Mouse (Mus musculus): ENCODE data around the gene Cux2.
"Not testable (repeated sequence)": the region's sequence is repeated elsewhere in the genome, so short reads cannot be mapped to it uniquely, and the experiment has no call there.

The Cux2 gene

DNA sequence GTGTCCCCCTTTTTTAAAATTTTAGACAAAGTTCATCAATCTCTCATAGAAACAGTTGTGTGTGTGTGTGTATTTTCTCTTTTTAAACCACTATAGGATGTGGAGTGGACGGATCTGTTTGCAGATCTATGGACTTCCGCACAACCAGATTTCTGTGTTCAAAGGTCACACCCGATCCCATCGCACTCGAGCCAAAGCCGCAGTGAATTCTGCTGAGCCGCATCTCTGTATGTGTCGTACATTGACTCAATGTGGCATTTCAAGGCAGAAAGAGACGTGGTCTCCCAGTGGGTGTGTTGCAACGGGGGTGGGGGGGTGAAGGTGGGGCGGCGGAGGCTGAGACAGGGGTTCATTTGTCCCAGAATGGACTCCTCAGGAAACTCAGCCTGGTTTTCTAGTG lies 191.5 kb downstream of the Cux2 start:
- DNase-seq = no peak

DNA sequence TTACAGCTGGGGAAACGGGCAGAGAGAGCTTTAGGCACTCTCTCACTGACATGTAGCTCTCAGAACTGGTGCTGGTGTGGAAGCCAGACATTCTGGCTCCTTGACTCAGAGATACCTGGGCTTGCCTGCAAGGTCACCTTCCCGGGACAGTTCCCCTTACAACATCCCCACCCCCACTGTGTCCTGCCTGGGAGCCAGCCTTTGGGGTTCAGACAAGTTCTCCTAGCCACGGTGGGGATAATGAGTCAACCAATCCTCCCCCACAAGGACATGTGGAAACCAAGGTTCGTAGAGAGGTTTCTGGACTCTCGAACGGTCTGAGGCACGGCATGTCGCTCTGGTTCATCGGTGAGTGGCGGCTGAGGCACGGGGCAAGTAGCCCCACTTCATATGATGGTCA lies 193.2 kb downstream of the Cux2 start:
- no peak for DNase-seq

DNA sequence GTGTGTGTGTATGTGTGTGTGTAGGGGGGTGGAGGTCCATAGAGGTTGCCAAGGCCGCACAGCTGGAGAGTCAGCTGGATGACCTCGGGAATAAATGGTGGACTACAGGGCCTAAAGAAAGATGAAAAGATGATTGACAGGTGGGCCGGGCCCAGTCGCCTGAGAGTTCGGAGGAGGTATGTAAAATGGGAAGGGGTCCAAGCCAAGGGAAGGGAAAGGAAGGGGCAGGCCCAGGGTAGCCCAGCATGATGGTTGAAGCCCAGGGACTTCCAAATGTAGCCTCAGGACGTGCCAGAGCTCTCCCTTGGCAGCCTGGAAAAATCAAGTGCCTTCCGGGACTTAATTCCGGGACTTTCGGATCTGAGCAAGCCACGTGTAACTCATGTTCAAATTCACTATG lies 195.1 kb downstream of the Cux2 start:
- DNase-seq = no peak

DNA sequence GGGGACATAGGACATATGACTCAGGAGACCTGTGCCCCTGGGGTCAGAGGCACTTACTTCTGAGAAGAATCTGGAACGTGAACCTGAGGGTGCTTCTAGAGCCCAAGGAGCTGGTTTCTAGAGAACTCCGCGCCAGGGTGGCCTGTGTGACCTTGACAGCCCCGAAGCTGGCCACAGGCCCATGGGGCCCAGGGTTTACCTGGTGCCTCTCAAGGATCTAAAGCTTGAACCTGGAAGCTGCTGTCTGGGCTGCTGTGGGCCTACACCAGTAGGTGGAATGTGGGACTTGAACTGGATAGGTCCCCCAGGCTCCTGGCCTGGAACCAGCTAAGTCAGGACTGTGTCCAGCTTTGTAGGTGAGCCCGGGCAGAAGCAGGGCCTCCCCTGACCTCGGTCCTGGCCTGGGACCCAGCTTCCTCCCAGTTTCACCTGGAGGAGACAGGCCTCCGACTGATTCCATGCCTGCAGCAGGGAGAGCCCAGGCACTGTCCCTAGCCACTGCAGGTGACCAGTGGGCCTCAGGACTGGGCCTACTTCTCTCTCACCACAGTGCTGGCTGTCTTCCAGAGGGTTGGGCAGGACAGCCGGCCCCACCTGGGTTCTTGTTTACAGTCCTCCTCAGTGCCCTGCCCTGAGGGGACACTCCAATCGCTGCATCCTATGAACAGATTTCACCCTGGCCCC lies 196.4 kb downstream of the Cux2 start:
- no peak for DNase-seq

DNA sequence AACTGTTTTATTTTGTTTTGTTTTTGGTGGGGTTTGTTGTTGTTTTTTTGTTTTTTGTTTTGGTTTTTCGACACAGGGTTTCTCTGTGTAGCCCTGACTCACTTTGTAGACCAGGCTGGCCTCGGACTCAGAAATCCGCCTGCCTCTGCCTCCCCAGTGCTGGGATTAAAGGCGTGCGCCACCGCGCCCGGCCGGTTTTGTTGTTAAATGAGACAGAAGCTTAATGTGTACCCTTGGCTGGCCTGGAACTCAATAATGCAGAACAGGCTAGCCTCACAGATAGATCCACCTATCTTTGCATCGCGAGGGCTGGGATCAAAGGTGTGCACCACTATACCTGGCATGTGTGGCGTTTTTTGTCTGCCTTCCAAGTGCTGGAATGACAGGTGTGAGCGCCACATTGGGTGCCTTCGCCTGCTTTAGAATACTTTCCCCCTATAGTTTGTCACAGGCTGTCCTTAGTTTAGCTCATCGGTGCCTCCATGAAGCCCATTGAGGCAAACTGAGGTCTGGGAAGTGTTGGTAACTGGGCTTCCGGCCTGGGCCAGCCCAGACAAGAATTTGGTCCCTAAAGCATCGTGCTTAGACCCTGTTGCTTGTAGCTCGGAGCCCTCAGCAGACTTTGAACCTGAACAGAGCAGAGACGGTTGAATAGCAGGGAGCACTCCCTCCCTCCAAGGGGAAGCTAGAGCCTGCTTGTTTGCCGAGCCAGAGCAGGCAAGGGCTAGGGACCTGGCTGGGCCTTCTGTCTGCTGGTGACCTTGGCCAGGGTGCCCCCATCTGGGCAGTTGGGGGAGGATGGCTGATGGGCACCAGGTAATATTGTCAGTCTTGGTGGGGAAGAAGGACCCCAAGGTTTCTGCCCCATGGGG lies 200.2 kb downstream of the Cux2 start:
- no peak for DNase-seq

DNA sequence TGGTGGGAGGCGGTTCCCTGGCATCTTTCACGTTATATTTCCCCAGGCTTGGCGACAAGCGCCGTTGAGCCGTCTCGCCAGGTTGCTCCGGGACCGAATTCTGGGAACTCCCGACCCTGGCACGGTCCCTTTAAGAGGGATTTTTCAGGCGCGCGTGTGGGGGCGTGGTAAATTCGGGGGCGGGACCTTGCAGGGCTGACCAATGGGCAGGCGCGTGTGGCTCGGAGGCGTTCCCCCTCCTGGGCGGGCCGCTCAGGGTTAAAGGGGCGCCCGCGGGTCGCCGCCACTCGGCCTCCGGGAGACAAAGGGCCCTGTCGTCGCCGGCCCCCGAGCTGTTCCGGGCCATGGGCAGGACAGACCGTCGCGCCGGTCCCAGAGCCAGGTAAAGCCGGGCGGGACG lies 201.2 kb downstream of the Cux2 start, which contains the start of gene Pheta1:
Pheta1 (plus strand) TSS at position 242 of the 400 bp plus-strand sequence.
- peak; percentile 95 for DNase-seq

DNA sequence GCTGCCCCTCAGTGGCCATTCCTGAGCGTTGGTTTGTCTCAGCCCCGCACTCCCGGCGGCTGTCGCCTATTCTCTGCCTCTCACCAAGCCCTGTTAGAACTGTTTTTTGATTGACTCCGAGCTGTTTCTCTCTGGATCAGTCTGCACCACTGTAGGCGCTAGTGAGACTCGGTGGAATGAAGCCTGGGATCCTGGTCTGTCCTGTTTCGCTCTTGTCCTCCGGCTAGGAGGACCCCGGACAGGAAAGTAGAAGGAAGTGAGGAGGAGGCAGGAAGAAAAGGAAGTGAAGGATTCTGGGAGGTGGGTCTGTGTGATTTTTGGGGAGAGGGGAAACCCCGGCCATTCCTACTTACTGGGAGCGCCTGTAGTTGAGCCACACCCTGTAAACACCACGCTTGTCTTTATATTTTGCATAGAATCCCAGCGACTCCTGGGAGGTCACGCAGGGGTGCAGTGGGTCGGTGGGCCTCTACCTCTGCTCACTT lies 201.8 kb downstream of the Cux2 start:
- DNase-seq = peak; percentile 74

DNA sequence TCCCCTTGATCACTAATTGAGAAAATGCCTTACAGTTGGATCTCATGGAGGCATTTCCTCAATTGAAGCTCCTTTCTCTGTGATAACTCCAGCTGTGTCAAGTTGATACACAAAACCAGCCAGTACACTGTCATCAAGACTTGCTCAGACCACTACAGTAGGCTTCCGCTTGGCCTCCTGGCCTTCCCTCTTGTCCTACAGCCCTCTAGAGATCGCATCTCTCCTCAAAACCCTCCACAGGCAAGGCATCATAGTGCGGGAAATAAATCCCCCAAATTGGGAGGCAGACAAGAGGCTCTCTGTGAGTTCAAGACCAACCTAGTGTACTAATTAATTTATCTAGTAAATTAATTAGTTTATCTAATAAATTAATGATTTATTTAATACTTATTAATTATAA lies 202.6 kb downstream of the Cux2 start:
- DNase-seq = not testable (repeated sequence)

DNA sequence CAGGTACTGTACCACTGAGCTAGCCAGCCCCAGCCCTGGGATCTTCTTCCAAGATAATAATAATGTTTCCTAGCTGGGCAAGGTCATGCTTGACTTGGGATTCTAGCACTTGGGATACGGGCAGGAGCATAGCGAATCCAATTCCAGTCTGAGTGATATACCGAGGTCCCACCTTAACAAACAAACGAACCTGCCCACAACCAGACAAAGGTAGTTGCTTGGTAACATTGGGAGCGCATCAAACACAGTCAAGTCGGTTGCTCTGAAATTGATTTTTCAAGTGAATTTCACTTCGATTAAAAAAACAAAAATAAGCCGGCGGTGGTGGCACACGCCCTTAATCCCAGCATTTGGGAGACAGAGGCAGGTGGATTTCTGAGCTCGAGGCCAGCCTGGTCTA lies 203.6 kb downstream of the Cux2 start:
- no peak for DNase-seq

DNA sequence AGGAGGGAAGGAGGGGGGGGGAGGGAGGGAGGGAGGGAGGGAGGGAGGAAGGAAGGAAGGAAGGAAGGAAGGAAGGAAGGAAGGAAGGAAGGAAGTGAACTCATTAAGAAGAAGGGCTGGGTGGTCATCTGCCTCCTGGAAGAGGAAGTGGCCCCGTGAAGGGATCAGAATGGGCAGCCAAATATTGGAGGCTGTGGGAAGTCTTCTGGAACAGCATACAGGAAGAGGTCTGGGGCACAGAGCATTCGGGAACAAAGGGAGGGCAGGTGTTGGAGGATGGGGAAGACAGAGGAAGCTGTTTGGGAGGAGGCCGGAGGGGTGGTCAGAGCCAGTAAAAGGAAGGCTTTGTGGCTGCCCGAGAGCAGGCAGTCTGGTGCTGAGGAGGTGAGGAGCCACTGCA lies 204.5 kb downstream of the Cux2 start:
- no peak for DNase-seq

DNA sequence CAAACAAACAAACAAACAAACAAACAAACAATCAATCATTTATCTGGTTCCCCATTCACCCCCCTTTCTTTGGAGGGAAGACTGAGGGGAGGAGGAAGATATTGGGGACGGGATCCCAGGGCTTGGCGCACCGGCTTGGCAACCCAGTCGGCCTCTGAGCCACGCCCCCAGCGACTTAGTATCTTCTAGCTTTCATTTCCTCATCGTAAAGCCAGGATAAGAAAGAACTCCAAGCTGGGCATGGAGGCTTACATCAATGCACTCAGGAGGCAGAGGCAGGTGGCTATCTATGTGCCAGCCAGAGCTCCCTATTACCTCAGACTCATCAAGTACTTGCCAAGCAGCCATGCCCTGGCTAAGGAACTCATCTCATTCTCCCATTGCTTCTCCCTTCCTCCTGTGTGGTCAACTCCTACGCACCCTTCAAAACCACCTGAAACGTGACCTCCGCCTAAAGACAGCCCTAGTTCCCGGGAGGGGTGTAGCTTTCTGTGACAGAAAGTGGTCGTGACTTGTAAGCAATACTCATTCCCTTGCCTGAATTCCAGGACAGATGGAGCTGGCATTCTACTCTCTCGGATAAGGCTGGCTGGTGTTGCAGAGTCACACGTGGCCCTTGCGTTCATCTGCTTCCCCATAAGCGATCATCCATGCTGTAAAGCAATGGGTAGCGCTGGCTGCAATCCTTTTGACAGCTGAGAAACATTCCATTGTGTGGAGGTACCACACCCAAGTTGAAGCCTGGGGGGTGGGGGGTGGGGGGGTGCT lies 206.6 kb downstream of the Cux2 start:
- no peak for DNase-seq

DNA sequence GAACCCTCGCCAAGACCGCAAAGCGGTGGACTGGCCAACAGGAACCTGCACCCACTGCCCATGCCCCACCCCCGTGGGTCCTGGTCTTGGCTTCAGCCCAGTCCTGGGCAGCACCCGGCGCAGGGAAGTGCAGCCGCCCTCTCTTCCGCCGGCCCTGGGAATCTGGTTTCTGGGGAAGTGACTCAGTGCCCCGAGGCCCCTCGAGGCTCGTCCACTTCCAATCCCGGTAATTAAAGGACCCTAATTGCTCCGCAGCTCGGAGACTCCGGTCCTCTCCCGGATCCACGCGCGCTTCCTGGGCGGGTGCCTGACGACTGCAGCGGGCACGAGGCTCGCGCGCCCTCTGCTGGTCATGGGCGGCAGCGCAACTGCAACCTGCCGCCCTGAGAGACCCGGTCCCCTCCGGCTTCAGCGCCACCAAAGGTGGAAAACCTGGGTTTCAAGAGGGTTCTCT lies 207.2 kb downstream of the Cux2 start:
- peak; percentile 89 for DNase-seq

DNA sequence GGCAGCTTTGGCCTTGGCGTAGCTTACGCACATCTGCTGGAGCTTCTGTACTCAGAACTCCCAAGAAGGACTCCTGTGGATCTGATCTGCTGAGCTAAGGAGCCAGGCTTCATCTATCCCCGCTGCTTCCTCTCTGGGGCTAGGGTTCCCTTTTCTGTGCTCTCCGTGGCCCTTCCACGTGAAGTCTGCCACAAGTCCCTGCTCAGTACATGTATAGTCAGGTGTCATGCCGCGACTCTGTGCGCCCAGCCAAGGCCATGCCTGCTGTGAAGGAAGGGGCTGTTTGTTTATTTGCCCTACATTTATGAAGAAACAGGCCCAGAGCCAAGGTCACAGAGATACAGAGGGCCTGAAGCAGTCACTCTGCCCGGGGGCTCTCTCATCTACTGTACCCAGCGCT lies 207.9 kb downstream of the Cux2 start:
- DNase-seq = no peak

DNA sequence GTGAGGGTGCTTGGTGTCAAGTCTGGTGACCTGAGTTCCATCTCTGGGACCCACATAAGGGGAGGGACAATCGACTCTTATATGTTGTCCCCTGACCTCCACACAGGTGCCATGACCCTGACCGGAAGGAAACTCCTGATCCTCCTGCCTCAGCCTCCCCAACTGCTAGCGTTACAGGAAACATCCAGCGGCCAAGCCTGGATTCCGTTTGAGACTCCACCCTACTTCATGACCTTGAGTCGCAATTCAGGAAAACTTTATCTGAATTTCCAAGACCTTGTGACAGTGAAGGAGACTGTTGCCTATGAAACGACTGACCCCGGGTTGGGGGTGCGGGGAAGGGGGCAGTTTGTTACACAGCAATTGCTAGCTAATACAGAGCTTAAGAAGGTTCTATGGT lies 208.4 kb downstream of the Cux2 start:
- no peak for DNase-seq

DNA sequence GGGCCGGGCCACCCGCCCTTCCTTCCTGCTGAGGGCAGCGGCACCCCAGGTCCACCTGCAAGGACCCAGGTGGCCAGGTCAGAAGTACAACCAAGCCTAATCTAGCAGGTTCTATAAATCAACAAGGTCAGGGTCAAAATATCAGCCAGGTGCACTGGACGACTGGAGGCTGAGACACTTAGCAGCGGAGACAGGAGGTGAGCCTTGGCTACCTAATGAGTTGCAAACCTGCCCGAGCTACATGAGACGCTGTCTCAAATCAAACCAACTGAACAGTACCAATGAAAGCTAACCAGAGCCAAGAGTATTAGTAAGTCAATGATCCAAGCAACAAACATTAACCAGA lies 210.8 kb downstream of the Cux2 start:
- DNase-seq = no peak

DNA sequence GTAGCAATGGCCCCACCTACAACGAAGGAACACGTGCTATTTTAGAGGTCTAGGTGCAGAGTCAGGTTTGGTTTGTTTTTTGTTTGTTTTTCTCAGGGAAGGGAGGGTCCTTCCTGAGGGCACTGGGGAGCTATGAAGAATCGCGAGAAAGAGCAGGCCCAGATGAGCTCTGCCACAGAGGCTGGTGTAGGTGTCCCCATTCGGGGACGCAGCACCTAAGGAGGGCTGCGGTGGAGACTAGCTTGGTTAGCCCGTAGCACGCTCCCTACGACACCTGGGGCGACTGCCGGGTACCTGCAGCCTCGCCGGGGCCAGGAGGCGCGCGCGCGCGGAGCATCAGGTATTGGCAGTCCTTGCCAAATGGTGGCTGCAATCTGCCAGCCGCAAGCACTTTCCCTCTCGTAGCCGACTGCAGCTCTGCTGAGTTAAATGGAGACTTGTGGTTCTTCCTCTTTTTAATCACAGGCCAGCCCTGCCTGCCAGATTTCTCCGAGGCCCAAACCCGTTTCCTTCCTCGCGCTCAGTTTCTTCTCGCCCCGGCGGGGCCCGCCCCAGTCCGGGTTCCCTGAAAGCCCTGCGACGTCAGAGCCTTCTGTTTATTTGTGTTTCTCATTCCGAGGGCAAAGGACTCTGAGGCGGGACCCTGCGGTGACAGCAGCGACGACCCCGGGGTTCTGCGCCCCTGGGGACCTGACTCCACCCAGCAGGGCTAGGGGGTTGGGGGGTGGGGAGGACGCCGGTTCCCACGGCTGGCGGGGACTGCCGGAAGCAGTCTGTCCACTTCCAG lies 211.4 kb downstream of the Cux2 start:
- peak; percentile 41 for DNase-seq

DNA sequence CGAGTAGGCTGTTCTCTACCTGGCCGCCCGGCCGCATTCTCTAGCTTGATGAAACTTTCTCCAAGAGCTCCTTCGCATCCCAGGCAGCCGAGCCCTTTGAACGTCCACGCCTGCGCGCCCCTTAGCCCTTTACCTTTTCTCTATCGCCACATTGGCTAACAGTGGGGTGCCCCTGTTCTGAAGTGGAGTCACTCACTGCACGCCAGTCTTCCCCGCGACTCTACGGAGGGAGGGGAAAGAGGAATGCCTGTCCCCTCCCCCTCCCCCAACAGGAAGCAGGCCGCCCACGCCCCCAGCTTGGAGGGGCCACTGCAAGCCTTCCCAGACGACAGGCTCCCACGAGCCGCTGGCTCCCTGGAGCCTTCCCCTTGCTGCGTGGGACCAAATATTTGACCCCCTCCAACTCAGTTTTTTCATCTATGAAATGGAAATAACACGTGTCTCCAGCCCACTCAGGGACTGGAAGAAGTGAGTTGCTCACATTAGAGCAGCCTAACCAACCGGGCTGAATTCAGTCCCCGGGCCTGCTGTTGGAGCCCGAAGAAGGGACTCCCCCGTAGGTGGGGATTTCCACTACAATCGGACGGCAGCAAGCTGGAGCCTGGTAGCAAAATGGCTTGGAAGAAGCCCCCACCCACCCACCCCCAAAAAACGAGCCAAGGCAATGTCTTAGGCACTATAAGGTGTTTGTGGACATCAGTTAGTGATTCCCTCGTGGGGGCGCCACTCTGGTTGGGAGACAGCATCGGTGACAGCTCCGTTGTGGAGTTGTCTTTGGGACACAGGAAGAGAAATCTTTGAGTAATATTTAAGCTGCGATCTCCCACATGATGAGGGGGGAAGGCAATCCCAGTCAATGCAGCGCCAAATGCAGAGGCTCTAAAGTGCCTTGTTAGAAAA lies 212.2 kb downstream of the Cux2 start, which contains the start of gene Sh2b3:
Sh2b3 (minus strand) TSS at position 206 of the 900 bp plus-strand sequence.
- DNase-seq = no peak

DNA sequence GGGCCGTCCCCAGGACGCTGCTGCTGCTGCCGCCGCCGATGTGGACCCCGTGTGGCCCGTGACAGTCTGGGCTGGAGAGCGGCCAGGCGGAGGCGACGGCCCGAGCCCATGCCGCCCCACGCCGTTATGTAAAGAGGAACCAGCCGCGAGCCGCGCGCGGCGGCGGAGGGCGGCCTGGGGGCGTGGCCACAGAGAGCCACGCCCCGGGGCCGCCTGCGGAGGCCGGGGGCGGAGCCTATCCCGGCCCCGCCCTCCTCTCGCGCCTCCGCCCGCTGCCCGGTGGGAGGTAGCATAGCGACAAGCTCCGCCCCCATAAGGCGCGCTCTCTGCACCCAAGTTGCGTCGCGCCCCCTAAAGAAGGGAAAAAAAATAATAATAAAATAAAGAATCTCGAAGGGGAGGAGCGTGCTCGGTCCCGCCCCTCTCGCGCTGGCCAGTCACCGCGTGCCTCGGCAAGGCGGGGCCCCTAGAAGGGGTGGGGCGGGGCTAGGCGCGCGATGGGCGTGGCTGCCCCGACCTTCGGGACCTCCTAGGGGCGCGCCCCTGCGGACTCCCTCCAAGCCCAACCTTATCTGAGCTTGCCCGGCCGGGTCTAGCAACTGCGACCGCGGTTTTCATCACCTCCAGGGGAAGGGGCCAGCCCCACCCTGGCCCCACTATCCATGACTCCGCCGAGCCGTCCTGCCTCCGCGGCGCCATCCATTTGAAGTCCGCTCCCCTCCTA lies 213.0 kb downstream of the Cux2 start:
- peak; percentile 89 for DNase-seq

DNA sequence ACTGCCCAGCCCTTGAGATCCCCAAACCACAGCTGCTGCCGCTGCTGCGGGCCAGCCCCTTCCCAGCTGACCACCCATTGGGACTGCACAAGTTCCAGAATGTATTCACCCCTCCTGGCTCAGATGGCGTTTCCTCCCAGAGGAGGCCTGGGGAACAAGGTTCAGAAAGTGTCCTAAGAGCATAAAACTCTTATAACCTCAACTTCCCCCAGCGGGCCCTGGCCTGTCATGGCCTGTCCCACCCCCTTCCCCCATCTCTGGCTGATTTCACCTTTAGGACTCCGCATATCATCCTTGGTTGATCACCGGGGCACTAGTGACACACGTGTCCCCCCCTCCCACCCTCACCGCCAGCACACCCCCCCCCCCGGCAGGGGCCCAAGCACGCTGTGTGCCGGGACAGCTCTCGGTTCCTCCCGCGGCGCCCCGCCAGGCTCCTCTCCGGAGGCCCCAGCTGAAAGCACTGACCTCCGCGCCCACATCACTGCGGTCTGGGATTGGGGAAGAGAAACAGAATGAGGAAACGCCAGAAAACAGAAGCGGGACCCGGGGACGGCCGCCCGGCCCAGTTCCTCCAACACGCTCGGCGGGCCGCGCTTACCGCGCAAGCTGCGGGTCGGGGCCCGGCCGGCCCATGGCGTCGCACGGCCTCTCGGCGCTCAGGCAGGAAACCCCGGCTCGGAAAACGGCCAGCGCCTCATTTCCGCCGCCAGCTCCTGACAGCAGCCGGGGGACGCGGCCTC lies 213.8 kb downstream of the Cux2 start:
- DNase-seq = no peak

All from retina, postnatal 1 day (tissue).